Mouse (Mus musculus) liver, postnatal 0 days (tissue): ENCODE measurements around the gene Acy3.

Experiments used
- CTCF ChIP-seq: sonication (generic); IDR thresholded peaks from 2 replicates; pipeline ENCODE4 v1.5.1; 2016; ENCODE audit warnings: antibody characterized with exemption, low read depth
- EP300 ChIP-seq: IDR thresholded peaks from 2 replicates; pipeline ENCODE4 v1.6.1; 2016; ENCODE audit warnings: antibody characterized with exemption, low read depth, mild to moderate bottlenecking

GRCm38 (mm10) chr19:3975866-3976265 is 10.5 kb upstream of the Acy3 start:
- TF ChIP-seq EP300: no peak
- TF ChIP-seq CTCF: no peak
